Mouse (Mus musculus): ENCODE data around the gene Emc7. TPM values are rescaled to one million over a fixed set of nuclear protein-coding genes. Genes with fewer than 3 reads are reported as not detected.
A peak's percentile ranks its signal among the peaks of the same experiment; 100 is the strongest.

Gene Emc7
- total and polyA plus RNA-seq, 2 experiments from 2014 or later, result 18.4 to 27.0 TPM

DNA sequence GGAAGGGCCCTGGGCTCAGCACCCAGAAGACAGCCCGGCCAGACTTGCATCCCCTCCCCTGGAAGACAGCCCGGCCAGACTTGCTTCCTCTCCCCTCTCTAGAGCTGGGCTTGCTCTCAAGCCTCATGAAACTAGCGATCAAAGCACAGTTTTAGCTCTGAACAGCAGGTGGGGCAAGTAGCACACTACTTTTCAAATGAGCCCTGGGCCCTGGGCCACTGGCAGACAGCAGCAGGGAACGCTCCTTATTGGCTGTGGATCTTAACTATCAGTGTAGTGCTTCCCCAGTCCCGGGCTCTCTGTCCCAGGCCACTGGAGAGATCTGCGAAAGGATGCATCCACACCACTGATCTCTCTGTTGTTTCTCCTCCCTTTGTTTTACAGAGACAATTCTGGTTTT is 46.4 kb downstream of the Emc7 start:
- 1% methylated on average over 6 of the region's 6 CpGs for WGBS

DNA sequence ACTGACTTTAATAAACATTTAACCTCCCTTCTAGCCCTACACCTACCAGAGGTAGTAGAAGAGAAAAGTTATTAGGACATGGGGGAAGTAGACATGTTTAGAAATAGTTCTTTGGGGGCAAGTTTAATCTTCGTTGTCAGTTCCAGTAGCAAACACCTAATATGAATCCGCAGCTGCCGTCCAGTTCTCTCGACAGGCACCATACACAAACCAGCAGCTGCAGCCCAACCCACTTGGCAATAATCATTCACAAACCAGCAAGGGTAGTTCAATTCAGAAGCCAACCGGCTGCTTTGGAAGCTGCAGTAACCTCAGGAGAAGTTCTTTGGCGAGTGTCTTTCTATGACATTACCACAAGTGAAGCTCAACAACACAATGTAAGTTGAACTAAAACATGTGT is 49.2 kb downstream of the Emc7 start:
- Histone ChIP-seq H3K4me3 (ENCODE audit: low read depth, low read length) (no peak overlapping the region), H3K4me1 (ENCODE audit: insufficient read depth) (no peaks in the 10 kb centered on the region), H3K27ac (ENCODE audit: low read depth, low read length) (no peak overlapping the region), H3K27me3 (ENCODE audit: insufficient read depth, low read length) (no peaks in the 10 kb centered on the region), H3K36me3 (ENCODE audit: insufficient read depth) (no peaks in the 10 kb centered on the region), H3K4me2 (ENCODE audit: low read depth) (no peak overlapping the region), H3K9ac (no peak overlapping the region), H3K9me3 (ENCODE audit: low read length) (no peaks in the 10 kb centered on the region)
- no peak for TF ChIP-seq CTCF (IDR thresholded peaks at IDR 0.05; ENCODE audit: low read depth)
- WGBS, result 77% methylated on average over 6 of the region's 6 CpGs
- ATAC-seq (no peak), DNase-seq (no peak)

More for the DNA sequence above, 46.4 kb downstream of the Emc7 start:
- DNase-seq (peak; percentile 85), ATAC-seq (peak; percentile 96)
- TF ChIP-seq CTCF (IDR thresholded peaks at IDR 0.05; ENCODE audit: low read depth), result peak; percentile 83
- Histone ChIP-seq H3K4me3 (ENCODE audit: low read depth, low read length) (no peak overlapping the region), H3K27me3 (ENCODE audit: insufficient read depth, low read length) (no peaks in the 10 kb centered on the region), H3K9me3 (ENCODE audit: low read length) (no peaks in the 10 kb centered on the region), H3K9ac (no peak overlapping the region), H3K4me2 (ENCODE audit: low read depth) (no peak overlapping the region), H3K4me1 (ENCODE audit: insufficient read depth) (no peaks in the 10 kb centered on the region), H3K27ac (ENCODE audit: low read depth, low read length) (no peak overlapping the region), H3K36me3 (ENCODE audit: insufficient read depth) (no peaks in the 10 kb centered on the region)

DNA sequence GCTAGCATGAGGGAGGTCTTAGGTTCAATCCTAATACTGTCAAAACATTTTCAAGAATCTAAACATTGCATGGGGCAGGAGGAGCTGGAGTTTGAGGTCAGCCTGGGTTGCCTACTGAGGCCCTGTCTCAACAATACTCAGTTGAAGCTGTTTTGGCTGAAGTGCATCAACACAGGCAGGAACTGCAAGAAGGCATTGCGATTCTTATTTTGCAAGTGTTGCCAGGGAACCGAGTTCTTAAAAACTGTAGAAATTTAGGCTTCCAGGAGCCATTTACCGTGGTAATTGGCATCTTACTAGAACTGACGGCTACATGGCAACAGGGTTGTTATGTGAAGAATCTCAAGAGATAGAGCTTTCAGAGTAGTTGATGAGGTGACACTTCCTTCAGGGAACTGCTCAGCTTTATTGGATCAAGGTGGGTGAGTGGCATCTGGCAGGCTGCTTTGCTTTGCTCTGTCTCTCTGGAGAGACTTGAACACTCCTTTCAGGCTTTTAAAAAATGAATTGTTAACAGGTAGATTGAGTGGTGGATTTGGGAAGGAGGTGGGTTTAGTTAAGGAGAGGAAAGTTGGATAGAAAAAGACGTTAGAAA is 52.1 kb downstream of the Emc7 start:
- no peak for TF ChIP-seq CTCF (IDR thresholded peaks at IDR 0.05; ENCODE audit: low read depth)
- peak; percentile 87 for ATAC-seq
- DNase-seq, result peak; percentile 13
- H3K9me3 ChIP-seq (ENCODE audit: low read length), result no peaks in the 10 kb centered on the region
- H3K4me3 ChIP-seq (ENCODE audit: low read depth, low read length), result no peak overlapping the region
- no peaks in the 10 kb centered on the region for H3K27me3 ChIP-seq (ENCODE audit: insufficient read depth, low read length)
- H3K4me1 ChIP-seq (ENCODE audit: insufficient read depth), result no peaks in the 10 kb centered on the region
- H3K4me2 ChIP-seq (ENCODE audit: low read depth), result no peak overlapping the region
- WGBS, result 62% methylated on average over 5 of the region's 5 CpGs
- no peak overlapping the region for H3K9ac ChIP-seq
- H3K36me3 ChIP-seq (ENCODE audit: insufficient read depth), result no peaks in the 10 kb centered on the region
- no peak overlapping the region for H3K27ac ChIP-seq (ENCODE audit: low read depth, low read length)

- no peak for TF ChIP-seq CTCF (IDR thresholded peaks at IDR 0.05; ENCODE audit: low read depth)
- Histone ChIP-seq H3K9ac (no peak overlapping the region), H3K36me3 (ENCODE audit: insufficient read depth) (no peaks in the 10 kb centered on the region), H3K4me3 (ENCODE audit: low read depth, low read length) (no peak overlapping the region), H3K27ac (ENCODE audit: low read depth, low read length) (no peak overlapping the region), H3K4me1 (ENCODE audit: insufficient read depth) (no peaks in the 10 kb centered on the region), H3K27me3 (ENCODE audit: insufficient read depth, low read length) (no peaks in the 10 kb centered on the region), H3K4me2 (ENCODE audit: low read depth) (no peak overlapping the region), H3K9me3 (ENCODE audit: low read length) (no peaks in the 10 kb centered on the region)
- DNase-seq (no peak), ATAC-seq (peak; percentile 27; the same call in 1 of the 2 replicates)
- WGBS, result 92% methylated on average over 1 of the region's 1 CpGs
These were observed 52.6 kb downstream of the Emc7 start for GRCm38 (mm10) chr2:112507444-112507843.

DNA sequence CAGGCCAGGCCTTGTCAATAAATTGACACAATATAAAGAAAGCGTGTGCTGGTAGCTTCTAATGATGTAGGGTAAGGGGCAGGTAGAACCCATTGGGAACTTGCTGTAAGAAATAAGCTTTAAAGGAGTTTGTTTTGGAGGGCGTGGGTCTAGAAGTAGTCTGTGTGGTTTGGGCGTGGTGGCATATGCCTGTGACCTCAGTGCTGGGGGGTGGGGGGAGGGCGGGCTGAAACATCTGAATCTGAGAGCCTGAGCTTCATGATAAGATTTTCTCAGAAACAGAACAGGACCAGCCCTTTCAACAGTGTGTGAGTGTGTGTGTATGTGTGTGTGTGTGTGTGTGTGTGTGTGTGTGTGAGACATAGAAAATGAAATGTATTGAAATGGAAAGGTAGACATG is 55.3 kb downstream of the Emc7 start:
- no peaks in the 10 kb centered on the region for H3K9me3 ChIP-seq (ENCODE audit: low read length)
- no peak overlapping the region for H3K4me3 ChIP-seq (ENCODE audit: low read depth, low read length)
- H3K36me3 ChIP-seq (ENCODE audit: insufficient read depth), result no peaks in the 10 kb centered on the region
- TF ChIP-seq CTCF (IDR thresholded peaks at IDR 0.05; ENCODE audit: low read depth), result no peak
- H3K27me3 ChIP-seq (ENCODE audit: insufficient read depth, low read length), result no peaks in the 10 kb centered on the region
- WGBS, result 91% methylated on average over 4 of the region's 4 CpGs
- ATAC-seq, result no peak
- no peak overlapping the region for H3K9ac ChIP-seq
- H3K4me1 ChIP-seq (ENCODE audit: insufficient read depth), result no peaks in the 10 kb centered on the region
- no peak overlapping the region for H3K27ac ChIP-seq (ENCODE audit: low read depth, low read length)
- H3K4me2 ChIP-seq (ENCODE audit: low read depth), result no peak overlapping the region
- DNase-seq, result no peak

GRCm38 (mm10) chr2:112513036-112513435 is 58.2 kb downstream of the Emc7 start:
- ATAC-seq, result no peak
- Histone ChIP-seq H3K4me1 (ENCODE audit: insufficient read depth) (no peaks in the 10 kb centered on the region), H3K4me2 (ENCODE audit: low read depth) (no peak overlapping the region)

DNA sequence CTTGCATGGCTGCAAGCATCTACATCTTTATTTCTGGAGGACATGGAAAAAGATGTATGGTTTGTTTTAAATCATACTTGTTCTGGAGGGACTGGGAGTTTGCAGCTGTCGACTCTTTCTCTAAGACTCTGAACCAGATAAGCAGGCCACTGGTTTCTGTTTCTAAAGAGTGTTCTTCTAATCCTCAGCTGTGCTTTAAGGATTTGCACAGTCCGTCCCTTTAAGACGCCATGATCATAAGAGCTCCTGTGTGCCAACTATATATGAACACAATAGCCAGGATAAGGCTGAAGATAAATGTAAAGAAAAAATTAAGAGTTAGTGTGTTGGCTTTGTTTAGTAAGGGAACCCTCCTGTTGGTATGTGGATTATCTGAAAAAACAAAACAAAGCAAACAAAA is 61.9 kb downstream of the Emc7 start:
- no peak for TF ChIP-seq CTCF (IDR thresholded peaks at IDR 0.05; ENCODE audit: low read depth)
- no peak for ATAC-seq

More at GRCm38 (mm10) chr2:112513036-112513435, 58.2 kb downstream of the Emc7 start:
- no peaks in the 10 kb centered on the region for H3K27me3 ChIP-seq (ENCODE audit: insufficient read depth, low read length)
- no peak overlapping the region for H3K4me3 ChIP-seq (ENCODE audit: low read depth, low read length)
- TF ChIP-seq CTCF (IDR thresholded peaks at IDR 0.05; ENCODE audit: low read depth), result no peak
- no peaks in the 10 kb centered on the region for H3K36me3 ChIP-seq (ENCODE audit: insufficient read depth)
- WGBS, result 89% methylated on average over 1 of the region's 1 CpGs
- no peak overlapping the region for H3K9ac ChIP-seq
- DNase-seq, result no peak
- no peak overlapping the region for H3K27ac ChIP-seq (ENCODE audit: low read depth, low read length)
- H3K9me3 ChIP-seq (ENCODE audit: low read length), result no peaks in the 10 kb centered on the region

More for the DNA sequence above, 61.9 kb downstream of the Emc7 start:
- WGBS, result 87% methylated on average over 3 of the region's 3 CpGs
- Histone ChIP-seq H3K27ac (ENCODE audit: low read depth, low read length) (no peak overlapping the region), H3K9me3 (ENCODE audit: low read length) (no peaks in the 10 kb centered on the region), H3K27me3 (ENCODE audit: insufficient read depth, low read length) (no peaks in the 10 kb centered on the region), H3K9ac (no peak overlapping the region), H3K4me3 (ENCODE audit: low read depth, low read length) (no peak overlapping the region), H3K4me1 (ENCODE audit: insufficient read depth) (no peaks in the 10 kb centered on the region), H3K36me3 (ENCODE audit: insufficient read depth) (no peaks in the 10 kb centered on the region), H3K4me2 (ENCODE audit: low read depth) (no peak overlapping the region)
- DNase-seq, result no peak

All from forebrain, postnatal 0 days (tissue).